Mouse (Mus musculus) urinary bladder, postnatal 36 days (tissue): ENCODE data around the gene Gse1.
A peak's percentile ranks its signal among the peaks of the same experiment; 100 is the strongest.

Experiments used
- DNase-seq, 2 experiments: peaks; one replicate each; pipeline ENCODE4 v3.0.0; 2022; ENCODE audit warnings: low spot score in 2 of 2, mixed read lengths in 1 of 2

Gene Gse1

GRCm38 (mm10) chr8:120550937-120551676 lies 322.9 kb downstream of the Gse1 start:
- DNase-seq = no peak

- no peak for DNase-seq
Observed at GRCm38 (mm10) chr8:120551677-120551980, 323.4 kb downstream of the Gse1 start.

DNA sequence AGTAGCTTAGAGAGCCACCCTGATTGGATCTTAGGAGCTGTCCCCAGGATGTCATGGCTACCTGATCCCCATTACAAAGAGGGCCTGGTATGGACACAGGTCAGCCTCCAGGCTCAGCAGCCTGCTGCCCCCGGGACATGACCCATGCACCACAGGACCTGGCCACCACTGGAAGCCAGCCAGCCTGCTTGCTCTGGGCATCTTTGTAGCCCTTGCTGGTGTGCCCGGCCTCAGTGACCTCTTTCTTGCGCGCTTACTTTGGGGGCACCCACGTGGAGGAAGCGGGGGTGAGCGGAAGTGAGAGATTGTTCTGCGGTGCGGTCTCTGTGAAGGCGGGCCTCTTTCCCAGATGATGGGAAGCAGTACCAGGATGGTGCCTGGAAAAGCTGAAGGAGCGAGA lies 324.3 kb downstream of the Gse1 start:
- no peak for DNase-seq

- no peak for DNase-seq
Observed at GRCm38 (mm10) chr8:120553441-120554123, 325.3 kb downstream of the Gse1 start.

- no peak for DNase-seq
Observed at GRCm38 (mm10) chr8:120554466-120555039, 326.3 kb downstream of the Gse1 start.

- DNase-seq = no peak
Observed at GRCm38 (mm10) chr8:120556198-120556892, 328.1 kb downstream of the Gse1 start.

DNA sequence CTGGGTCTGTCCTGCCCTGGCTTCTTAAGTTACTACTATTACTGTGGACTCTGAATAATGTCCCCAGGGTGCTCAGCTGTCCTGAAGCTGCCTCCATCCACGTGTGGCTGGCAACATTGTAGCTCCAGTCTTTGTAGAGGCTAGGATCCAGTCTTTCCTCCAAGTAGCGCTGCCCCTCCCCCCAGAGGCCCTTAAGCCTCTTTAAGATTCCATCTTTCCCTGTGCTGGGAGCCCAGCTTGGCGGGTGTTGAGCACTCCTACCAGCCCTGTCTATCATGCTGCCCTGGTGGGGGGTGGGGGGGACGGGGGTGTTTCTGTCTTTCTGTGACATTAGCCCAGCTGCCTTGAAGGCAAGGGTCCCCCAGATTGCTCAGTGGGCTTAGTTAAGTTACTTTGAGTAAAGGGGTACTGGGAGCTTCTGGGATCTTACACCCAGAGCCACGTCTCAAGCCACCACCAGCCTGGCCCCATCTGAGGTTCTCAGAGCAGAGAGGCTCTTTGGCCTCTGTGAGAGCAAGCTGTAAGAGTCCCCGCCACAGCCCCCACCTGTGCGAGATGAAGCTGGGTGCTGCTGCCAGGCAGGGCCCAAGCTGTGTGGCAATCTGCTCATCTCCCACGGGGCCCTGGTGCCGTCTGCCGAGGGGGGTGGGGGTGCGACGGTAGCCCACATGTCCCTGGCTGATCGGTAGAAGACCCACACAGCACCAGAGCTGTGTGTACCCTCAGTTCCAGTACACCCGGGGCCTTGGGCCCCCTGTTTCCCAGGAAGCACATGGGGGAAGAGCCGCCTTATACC lies 329.1 kb downstream of the Gse1 start:
- DNase-seq = no peak

GRCm38 (mm10) chr8:120558162-120558561 lies 329.9 kb downstream of the Gse1 start:
- DNase-seq = no peak

DNA sequence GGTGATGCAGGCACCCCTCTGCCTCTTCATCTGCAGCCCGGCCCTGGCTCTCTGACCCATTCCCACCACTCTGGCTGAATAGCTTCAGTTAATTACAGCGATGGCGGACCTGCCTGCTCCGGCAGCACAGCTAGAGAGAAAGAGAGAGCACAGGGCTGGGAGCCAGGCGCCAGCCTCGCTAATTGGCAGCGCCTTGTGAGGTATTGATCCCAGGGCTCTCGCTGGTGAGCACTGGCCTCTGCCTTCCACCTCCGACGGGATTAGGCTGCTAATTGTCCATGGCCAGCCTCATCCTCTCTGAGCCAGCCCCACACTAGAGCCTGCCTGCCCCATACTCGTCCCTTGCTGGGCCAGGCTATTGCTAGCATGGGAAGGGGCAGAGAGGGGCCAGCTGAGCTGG lies 331.4 kb downstream of the Gse1 start:
- DNase-seq = no peak

DNA sequence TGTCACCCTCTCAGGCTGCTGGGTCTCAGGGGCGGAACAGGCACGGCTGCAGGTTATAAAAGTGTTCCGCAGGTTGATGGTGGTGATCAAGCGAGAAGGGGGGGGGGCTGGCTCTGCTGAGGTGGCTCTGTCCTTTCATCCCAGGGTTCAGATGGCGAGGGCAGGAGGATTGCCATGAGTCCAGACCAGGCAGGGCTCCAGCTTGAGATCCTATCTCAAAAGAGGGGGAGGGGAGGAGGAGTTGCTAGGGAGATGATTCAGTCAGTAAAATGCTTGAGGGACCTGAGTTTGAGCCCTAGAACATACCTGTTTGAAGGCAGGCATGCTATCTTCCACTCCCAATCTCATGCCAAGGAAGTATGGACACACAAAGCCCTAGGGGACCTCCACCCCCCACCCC lies 332.3 kb downstream of the Gse1 start:
- no peak for DNase-seq

DNA sequence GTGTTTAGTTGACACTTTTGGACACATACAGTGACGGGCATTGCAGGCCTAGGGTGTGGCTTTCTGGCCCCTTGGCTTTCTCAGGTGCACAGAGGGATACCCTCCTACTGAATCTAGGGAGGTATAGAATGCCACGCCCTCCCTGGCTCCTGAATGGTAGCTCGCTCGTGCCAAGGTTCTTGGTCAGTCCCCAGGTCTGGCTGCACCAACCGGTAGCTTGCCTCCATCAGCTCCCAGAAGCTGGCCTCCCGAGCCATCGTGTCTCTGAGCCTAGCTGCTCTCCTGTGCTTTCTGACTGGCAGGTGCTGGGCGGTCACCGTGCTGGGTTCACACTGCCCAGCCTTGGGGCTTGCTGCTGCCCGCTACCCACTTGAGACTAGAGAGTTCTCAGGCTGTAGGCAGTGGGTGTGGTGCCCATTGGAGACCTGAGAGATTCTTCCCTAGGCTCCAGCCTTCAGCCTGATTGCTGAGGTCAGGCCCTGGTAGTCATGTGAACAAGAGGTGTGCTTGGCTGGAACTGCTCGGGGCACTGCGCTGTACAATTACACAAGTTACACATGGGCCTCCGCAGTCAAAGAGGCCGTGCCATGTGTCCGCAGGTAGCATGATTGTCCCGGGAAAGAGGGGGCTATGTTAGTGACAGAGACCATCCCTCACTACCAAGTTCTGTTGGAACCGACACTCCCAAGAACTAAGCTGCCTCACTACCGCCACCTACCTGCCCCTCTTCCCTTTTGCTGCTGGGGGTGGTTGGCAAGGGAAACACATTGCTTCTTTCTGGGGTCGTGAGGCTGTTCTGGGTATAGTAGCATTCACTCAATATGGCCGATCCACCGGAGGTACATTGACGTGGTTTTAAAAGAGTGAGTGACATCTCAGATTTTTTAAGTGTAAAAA lies 333.5 kb downstream of the Gse1 start:
- DNase-seq = no peak

- DNase-seq = no peak
Observed at GRCm38 (mm10) chr8:120562680-120563347, 334.6 kb downstream of the Gse1 start.

- DNase-seq = no peak
Observed at GRCm38 (mm10) chr8:120563348-120563724, 335.1 kb downstream of the Gse1 start.

- DNase-seq = peak; percentile 60 to 82
Observed at GRCm38 (mm10) chr8:120563851-120564837, 335.9 kb downstream of the Gse1 start.

DNA sequence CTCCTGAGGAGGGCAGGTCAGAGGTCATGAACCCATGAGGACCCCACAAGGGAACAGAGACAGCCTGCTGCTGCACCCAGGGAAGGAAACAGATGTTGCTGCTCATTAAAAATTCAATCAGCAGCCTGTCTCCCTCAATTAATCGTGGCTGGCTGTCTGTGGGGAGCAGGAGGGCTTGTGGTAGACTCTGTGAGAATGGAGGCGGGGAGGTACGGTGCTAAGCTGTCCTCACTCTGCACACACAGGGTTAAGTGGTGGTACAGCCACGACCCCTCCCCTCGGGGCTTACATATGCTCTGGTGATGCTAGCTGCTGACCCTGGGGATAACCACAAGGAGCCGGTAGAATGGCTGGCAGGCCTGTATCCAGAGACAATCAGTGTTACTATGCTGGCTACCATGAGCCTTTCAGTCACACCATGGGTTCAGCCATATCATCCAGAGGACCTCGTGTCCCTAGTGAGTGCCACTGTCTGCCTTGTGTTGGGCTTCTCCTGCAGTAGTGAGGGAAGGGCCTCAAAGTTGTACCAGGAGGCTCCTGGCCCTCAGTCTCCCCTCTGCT lies 337.0 kb downstream of the Gse1 start:
- DNase-seq = no peak

DNA sequence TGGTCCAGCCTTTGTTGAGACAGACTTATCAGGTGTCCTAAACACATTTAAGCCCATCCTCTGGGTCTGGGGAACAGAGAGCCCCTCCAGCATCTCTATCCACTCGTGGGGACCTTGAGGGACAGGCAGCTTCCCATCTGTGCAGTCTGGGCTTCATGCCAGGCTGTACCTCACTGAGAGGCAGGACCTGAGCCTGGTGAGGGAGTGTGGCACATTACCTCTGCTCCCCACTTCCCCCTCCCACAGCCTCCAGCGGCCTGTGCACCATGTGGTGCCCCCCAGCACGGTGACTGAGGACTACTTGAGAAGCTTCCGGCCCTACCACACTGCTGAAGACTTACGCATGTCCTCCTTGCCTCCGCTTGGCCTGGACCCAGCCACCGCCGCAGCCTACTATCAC lies 338.4 kb downstream of the Gse1 start:
- DNase-seq = no peak

DNA sequence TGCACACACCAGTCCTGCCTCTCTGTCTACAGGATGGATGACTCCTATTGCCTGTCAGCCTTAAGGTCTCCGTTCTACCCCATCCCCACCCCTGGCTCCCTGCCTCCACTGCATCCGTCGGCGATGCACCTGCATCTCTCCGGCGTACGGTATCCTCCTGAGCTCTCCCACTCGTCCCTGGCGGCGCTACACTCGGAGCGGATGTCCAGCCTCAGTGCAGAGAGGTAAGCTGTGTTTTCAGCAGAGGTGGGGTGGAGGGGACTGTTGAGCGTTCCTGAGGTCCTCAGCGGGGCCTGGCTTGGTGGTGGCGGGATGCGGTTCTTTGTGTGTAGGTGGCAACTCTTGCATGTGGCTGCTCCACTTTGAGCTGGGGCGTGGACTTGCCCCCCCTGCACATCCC lies 339.5 kb downstream of the Gse1 start:
- no peak for DNase-seq

DNA sequence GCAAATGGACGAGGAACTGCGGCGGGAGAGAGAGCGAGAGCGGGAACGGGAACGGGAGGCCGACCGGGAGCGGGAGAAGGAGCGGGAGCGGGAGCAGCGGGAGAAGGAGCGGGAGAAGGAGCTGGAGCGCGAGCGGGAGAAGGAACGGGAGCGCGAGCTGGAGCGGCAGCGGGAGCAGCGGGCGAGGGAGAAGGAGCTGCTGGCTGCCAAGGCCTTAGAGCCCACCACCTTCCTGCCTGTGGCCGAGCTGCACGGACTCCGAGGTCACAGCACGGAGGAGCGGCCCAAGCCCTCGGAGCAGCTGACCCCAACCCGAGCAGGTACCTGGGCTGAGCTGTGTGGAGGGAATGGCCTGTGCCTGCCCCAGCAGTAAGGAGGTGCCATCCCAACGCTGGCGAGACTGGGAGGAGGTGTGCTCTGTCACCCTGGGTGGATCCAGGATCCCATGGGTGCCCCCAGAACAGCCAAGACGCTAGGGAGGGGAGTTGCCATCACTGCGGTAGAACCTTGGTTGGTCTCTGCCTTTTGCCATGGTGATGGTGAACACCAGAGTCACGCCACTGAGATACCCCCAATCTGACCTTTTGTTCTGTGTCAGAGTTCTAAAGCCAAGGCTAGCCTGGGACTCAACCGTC lies 340.0 kb downstream of the Gse1 start:
- no peak for DNase-seq
